Mouse (Mus musculus) right cerebral cortex, adult 2 months (tissue): ENCODE results near the gene Vmn1r221.
"Not testable (repeated sequence)": the region's sequence is repeated elsewhere in the genome, so short reads cannot be mapped to it uniquely, and the experiment has no call there.

Experiments used
- DNase-seq, 2 experiments: peaks; one replicate each; pipeline ENCODE4 v3.0.0; 2021 to 2022; ENCODE audit warnings: low spot score in 2 of 2

Vmn1r221 gene

GRCm38 (mm10) chr13:23213827-23214226, at the start of gene Vmn1r221:
Gene Vmn1r221 (plus strand): TSS chr13:23214127.
- DNase-seq: not testable (repeated sequence)

- DNase-seq: not testable (repeated sequence)
Observed at GRCm38 (mm10) chr13:23166471-23166870, 47.5 kb upstream of the Vmn1r221 start.

- DNase-seq: no peak
Observed at GRCm38 (mm10) chr13:23187875-23188274, 26.1 kb upstream of the Vmn1r221 start, which contains the start of gene Vmn1r220. Gene Vmn1r220 (minus strand): TSS chr13:23187975.

GRCm38 (mm10) chr13:23203885-23204284, 10.0 kb upstream of the Vmn1r221 start:
- not testable (repeated sequence) for DNase-seq

- DNase-seq: not testable (repeated sequence)
Observed at GRCm38 (mm10) chr13:23235847-23236246, 21.9 kb downstream of the Vmn1r221 start, which contains the start of gene Vmn1r222. Gene Vmn1r222 (minus strand): TSS chr13:23235947.

GRCm38 (mm10) chr13:23246834-23247233, 32.9 kb downstream of the Vmn1r221 start, which contains the start of gene Vmn1r223:
Gene Vmn1r223 (plus strand): TSS chr13:23247134.
- not testable (repeated sequence) for DNase-seq

- DNase-seq: peak; percentile 11 to 13
Observed at GRCm38 (mm10) chr13:23258546-23259048, 44.7 kb downstream of the Vmn1r221 start.

- DNase-seq: not testable (repeated sequence)
Observed at GRCm38 (mm10) chr13:23268606-23269005, 54.7 kb downstream of the Vmn1r221 start.

GRCm38 (mm10) chr13:23269127-23269526, 55.2 kb downstream of the Vmn1r221 start:
- peak; percentile 17 to 30 for DNase-seq

GRCm38 (mm10) chr13:23269681-23270080, 55.8 kb downstream of the Vmn1r221 start:
- DNase-seq: peak; percentile 17 to 36

- peak; percentile 86 to 87 for DNase-seq
Observed at GRCm38 (mm10) chr13:23270321-23271101, 56.6 kb downstream of the Vmn1r221 start.
